Mouse (Mus musculus) heart, postnatal 14 days (tissue): Measurements from ENCODE around the gene Krt88. TPM values are rescaled to one million over a fixed set of nuclear protein-coding genes. Genes with fewer than 3 reads are reported as not detected.

ENCODE experiments used
- DNase-seq, 2 experiments: peaks; one replicate each; pipeline ENCODE4 v3.0.0; 2021 to 2022
- intact Hi-C: fragments of 180-260 bp; cut with DNase I; formaldehyde crosslinking; loops from one replicate; pipeline ENCODE4 v1.15.1; 2025
- total RNA-seq, 2 experiments: library from RNA; stranded (reverse); gene quantifications; 2 replicates each; pipeline ENCODE4 v1.2.3; 2021

The Krt88 gene
- total RNA-seq, 2 experiments from 2014 or later, result not detected

DNA sequence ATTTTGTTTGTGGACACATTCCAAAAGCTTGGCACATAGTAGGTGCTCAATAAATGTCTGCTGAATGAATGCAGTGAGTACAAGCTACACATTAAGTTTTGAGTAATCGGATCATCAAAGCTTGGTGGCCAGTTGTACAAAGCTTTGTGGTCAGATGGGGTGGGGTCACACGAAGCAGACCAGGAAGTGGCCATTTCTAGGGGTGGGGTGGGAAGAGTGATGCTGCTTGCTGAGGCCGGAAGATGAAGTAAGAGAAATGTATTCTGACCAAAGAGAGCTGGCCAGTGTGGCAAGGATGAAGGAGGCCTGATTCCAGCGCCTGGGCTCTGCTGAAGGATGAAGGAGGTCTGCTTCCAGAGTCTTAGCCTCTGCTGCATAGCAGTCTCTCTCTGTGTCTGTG is 21.5 kb downstream of the Krt88 start:
- no peak for DNase-seq
- intact Hi-C loops, result no loop called here

DNA sequence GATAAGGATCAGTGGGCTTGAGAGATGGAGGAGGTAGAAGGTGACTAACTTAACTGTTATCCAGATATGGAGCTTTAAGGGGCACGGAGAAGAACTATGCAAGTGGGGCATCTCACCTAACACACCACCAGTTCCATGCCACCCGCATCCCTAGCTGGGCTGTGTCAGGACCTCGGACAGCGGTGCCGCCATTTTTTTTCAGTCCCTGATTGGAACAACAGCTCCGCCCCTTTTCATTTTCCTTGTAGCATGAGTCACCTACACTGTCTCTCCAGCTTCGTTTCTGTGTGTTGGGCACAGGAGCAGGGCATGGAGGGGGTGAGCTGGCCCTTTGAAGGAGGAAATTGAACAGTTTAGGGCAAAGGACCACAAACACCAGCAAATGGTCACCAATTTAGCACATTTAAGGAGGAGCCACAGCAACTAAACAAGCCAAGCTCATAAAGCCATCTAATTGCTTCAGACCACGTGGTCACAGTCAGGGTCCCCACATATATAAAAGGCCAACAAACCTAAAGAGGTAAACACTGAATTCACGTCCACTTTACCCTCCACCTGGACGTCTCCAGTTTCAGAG is 25.5 kb downstream of the Krt88 start, which contains the start of gene Krt86:
Krt86 (plus strand) TSS at position 527 of the 577 bp plus-strand sequence.
- intact Hi-C loops, result no loop called here
- DNase-seq, result peak; percentile 18 to 40

DNA sequence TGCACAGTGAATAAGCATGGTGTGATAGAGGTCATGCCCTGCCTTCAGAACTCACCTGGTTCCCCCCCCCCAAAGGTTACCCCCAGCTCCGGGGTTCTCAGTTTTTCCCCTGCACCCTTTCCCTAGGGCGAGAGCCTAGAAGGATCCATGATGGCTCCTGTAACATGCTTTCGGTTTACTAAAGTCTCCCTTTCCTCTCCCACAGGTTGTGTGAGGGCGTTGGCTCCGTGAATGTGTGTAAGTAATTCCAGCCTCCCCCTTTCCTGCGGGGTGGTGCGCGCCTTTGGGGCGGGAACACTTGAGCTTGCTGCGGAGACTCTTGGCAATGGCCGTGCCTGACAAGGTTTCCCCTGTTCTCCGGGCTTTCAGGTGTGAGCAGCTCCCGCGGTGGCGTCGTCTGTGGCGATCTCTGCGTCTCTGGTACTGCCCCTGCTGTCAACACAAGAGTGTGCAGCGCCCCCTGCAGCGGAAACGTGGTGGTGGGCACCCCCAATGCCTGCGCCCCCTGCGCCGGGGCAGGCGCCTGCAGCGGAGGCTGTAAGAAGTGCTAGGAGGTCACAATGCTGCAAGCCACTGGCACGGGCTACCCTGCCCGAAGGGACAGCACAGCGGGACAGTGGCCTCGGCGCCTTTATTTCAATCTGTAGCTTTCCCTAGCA is 31.6 kb downstream of the Krt88 start:
- intact Hi-C loops, result no loop called here
- DNase-seq, result peak; percentile 30 to 59

DNA sequence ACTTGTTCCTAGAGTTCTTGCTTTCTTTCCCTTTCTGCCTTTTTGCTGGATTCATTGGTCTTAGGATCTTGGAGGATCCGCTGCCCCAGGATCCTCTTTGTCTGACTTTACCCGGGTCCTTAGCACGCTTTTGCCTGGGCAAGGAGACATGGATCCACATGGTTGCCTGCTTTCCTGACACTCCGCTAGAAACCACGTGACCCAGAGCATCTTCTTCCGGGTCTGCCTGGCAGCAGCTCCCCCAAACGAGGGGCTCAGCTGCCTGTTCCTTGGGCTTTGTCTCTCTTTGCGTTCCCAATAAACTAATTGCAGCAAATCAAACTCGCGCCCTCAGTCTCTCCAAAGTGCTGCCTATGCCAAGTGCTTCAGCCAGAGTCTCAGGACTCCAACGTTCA is 32.1 kb downstream of the Krt88 start:
- DNase-seq, result no peak
- intact Hi-C loops, result no loop called here

DNA sequence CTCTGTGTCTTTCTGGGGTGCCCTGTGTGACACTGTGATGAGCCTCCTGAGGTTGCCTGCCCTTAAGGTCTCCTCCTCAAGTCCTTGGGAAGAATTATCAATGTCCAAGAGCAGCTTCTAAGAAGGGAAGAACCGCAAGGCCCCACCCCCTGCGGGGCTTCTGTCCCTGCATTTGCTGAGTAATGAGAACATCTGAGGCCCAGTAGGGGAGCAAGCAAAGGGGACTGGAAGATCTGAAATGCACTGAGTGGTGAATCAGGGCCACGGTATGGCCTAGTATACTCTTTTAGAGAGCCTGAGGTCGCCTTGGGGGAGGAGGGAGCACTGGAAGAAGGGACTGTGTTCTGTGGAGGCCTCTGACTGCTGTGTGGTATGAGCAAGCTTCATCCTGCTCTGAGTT is 34.5 kb downstream of the Krt88 start:
- intact Hi-C loops, result no loop called here
- DNase-seq, result no peak

DNA sequence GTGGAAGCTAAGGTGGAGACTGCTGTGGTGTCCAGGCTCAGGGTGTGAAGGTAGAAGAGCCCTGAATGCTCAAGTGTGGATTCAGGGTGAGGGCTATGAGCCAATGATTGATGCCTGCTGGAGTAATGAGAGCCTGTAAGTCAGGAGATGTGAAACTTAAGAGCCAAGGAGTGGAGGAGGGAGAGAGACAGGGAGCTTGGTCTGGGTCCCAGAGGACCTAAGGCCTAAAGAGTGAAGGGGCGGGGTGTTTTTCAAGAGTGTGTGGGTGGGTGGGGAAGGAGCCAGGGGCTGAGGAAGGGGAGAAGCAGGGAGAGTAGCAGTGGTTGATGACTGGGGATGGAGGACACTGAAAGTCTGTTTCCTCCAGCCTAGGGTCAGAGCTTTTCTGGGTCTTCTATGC is 36.1 kb downstream of the Krt88 start:
- intact Hi-C loops, result no loop called here

DNA sequence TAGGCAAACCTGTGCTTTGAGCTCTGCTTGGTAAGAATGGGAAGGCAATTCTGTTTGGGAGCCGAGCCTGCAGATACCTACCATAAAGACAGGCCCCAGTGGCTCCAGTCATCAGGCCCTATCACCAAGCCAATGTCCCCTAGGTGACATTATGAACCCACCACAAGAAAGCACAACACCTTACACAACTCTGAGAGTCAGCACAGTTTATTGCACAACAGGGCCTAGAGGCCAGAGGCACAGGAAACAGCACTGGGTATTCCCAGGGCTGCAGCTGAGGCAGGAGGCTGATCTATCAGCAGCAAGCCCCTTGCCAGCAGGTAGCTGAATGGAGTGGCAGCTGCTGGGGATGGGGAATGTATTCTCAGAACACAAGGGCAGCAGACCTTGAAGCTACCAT is 37.4 kb downstream of the Krt88 start:
- no peak for DNase-seq
- intact Hi-C loops, result no loop called here

More for the DNA sequence above, 36.1 kb downstream of the Krt88 start:
- DNase-seq, result no peak

DNA sequence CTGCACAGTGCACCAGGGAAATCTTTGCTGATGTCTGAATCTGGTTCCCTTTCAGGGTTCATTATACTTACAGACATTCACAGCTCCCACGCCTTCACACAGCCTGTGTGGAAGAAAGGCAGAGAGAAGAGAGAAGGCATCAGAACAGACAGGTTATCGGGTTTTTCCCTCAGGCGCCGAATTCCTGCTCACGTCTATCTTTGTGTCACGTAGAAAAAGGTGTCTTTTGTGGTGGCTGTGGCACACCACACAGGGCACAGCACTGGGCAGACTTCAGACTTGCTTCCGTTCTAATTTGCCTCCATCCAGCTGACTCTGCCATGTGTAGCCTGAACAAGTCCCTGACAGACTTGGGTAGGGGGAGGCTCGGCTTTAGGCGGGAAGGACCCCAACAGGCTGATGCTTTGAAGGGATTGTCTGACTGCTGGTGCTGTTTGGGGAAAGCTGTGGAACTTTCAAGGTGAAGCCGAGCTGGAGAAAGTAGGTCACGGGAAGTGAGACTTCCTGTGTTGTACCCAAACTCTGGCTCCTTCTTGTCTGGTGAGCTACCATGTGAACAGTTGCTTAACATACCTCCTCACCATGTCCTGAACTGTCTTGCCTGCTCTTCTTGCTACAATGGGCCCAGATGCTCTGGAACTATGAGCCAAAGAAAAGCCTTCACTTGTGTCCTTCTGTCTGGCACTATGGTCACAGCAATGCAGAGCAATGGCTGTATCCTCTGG is 38.5 kb downstream of the Krt88 start:
- no peak for DNase-seq
- intact Hi-C loops, result no loop called here

DNA sequence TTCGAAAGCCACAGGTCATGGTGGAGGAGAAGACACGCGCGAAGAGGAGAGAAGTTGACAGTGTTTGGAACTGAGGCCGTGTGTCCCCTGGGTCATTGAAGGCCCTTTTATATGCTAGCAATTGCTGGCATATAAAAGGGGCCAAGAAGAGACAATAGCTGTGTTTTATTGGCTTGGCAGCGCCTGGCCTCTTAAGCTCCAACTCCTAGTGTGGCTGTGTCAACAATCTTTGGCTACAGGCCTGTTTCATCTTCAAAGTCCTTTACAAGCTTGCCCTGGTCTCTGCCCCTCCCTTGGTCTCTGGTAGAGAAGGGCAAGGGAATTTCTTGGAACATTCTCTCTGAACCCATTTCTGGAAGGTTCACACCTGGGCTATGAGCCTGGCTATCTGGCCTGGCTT is 43.9 kb downstream of the Krt88 start, which contains the start of gene Krt83:
Krt83 (minus strand) TSS at position 82 of the 400 bp plus-strand sequence.
- intact Hi-C loops, result no loop called here
- no peak for DNase-seq

DNA sequence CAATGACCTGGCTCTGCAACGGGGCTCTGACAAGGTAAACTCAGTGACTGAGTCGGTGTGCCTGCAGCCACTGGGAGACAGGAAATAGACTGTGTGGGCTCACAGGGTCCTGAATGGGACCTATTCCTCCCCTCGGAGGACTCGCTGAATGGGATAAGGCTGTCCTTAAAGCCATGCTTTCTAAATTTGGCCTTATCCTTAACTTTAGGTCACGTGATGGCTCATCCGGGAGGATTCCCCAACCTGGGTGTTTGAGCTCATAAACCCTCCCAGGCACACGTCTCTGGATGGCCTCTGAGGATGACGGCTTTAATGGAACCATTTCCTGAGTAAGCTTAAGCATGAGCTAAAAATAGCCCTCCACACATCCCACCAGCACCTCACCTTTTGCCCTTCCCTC is 45.2 kb downstream of the Krt88 start:
- no peak for DNase-seq
- intact Hi-C loops, result no loop called here

DNA sequence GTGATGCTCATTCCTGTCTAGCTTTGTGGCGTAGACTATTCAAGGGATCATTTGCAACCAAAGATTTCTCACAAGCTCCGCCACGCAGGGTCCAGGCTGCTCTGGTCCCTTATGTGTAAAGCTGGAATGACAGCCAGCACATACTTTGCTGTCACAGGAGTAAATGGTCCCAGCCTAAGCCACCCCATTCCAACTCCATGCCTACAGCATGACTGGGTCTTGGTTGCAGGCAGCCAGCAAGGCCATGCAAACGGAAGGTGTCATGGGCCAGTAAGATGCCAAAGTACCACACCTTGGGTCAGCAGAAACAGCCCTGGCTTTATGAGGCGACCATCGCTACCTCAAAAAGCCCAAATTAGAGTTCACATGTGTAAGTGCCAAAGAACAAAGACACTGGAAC is 46.2 kb downstream of the Krt88 start:
- intact Hi-C loops, result no loop called here
- DNase-seq, result no peak

DNA sequence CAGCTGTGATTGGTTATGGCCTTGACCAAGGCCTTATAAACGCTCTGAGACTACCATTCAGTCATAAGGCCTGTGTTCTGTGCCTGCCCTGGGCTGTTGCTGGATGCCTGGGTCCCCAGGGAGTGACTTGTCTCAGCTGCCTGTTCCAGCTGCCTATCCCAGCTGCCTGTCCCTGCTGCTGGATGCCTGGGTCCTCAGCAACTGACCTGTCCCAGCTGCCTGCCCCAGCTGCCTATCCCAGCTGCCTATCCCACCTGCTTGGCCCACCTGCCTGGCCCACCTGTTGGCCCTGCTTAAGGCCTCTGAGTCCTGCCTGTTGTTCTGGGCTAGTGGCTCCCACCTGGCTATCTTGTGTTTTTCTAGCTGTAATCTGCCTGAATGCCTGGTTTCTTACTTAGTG is 46.7 kb downstream of the Krt88 start:
- intact Hi-C loops, result no loop called here

DNA sequence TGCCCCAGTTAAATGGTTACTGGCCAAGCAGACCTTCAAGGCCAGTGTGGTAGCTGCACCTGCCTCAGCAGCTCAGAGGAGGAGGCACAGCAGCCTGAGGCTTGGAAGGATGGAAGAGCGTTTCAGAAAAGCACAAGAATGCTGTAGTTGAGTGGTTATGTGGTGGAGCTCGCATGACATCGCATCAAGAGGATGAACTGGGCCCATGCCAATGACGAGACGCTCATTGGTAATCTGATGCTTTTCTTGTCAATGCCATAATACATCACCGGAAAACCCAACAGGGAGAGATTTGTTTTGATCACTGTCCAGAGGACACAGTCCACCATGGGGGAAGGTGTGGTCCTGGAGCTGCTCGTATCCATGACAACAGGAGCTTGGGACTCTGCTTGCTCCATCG is 47.7 kb downstream of the Krt88 start:
- intact Hi-C loops, result no loop called here

More for the DNA sequence above, 46.7 kb downstream of the Krt88 start:
- DNase-seq, result peak in 1 of 2 experiments; percentile 13

DNA sequence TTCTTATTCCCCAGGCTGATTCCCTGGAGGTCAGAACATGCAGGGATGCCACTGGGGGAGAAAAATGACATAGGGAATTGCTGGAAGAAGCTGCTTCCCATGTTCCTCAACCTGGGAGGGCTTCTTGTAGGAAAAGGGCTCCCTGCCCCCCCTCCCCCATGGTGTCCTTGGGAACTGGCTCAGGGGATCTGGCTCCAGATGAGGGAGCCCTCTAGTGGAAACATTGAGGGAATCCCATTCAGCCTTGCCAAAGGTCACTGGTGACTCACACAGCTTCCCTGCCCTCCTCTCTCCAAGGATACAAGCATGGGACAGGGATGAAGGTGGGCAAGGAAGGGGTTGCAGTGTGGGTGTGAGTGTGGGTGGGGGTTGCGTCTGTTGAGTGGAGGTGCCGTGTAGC is 49.6 kb downstream of the Krt88 start:
- intact Hi-C loops, result loop anchor here (1.0 kb wide), 1 partner anchor 157 kb away; no protein-coding TSS in a partner anchor

More for the DNA sequence above, 47.7 kb downstream of the Krt88 start:
- no peak for DNase-seq

More for the DNA sequence above, 49.6 kb downstream of the Krt88 start:
- DNase-seq, result peak; percentile 7 to 50

Other genes starting within 250 kb of the Krt88 start
- 10 to 100 TPM; 12.9 to 14.0 TPM for gene Grasp, start 223.6 kb upstream of the Krt88 start, total RNA-seq
- 10 to 100 TPM; 14.0 to 63.1 TPM for gene Nr4a1, start 193.5 kb upstream of the Krt88 start, total RNA-seq
- 10 to 100 TPM; 24.7 to 25.5 TPM for gene Atg101, start 163.5 kb upstream of the Krt88 start, total RNA-seq
- 1 to 10 TPM; 1.7 to 1.8 TPM for gene 6030408B16Rik, start 154.5 kb upstream of the Krt88 start, total RNA-seq
- 1 to 10 TPM; 1.1 to 1.6 TPM for gene Krt80, start 77.6 kb upstream of the Krt88 start, total RNA-seq
- 1 to 10 TPM; 3.2 to 3.4 TPM for gene Krt7, start 36.7 kb upstream of the Krt88 start, total RNA-seq
- gene Krt87, start 8.9 kb upstream of the Krt88 start, total RNA-seq, result not detected
- not detected for gene Krt81, start 16.0 kb downstream of the Krt88 start, total RNA-seq
- not detected for gene Krt86, start 25.7 kb downstream of the Krt88 start, total RNA-seq
- gene Krt83, start 43.8 kb downstream of the Krt88 start, total RNA-seq, result not detected
- gene Gm49425, start 69.5 kb downstream of the Krt88 start, total RNA-seq, result not detected
- under 1 TPM in 1 of 2 experiments, not detected in 1; 0.15 TPM for gene Krt84, start 85.1 kb downstream of the Krt88 start, total RNA-seq
- not detected for gene Krt82, start 102.9 kb downstream of the Krt88 start, total RNA-seq
- gene Krt90, start 115.2 kb downstream of the Krt88 start, total RNA-seq, result under 1 TPM in 1 of 2 experiments, not detected in 1; 0.14 TPM
- gene Krt75, start 126.2 kb downstream of the Krt88 start, total RNA-seq, result not detected
- gene Gm5414, start 180.4 kb downstream of the Krt88 start, total RNA-seq, result not detected
- gene Gm5478, start 199.6 kb downstream of the Krt88 start, total RNA-seq, result not detected
- under 1 TPM in 1 of 2 experiments, not detected in 1; 0.22 TPM for gene Krt6b, start 232.5 kb downstream of the Krt88 start, total RNA-seq
- not detected for gene Krt6a, start 246.6 kb downstream of the Krt88 start, total RNA-seq